Mouse (Mus musculus): ENCODE measurements at regions not wholly inside any gene's neighbourhood (a gene's known extent, or its start where the extent isn't known, plus 50 kb on each side); places are given as distances from the start of the nearest gene placed in this dataset.

DNA sequence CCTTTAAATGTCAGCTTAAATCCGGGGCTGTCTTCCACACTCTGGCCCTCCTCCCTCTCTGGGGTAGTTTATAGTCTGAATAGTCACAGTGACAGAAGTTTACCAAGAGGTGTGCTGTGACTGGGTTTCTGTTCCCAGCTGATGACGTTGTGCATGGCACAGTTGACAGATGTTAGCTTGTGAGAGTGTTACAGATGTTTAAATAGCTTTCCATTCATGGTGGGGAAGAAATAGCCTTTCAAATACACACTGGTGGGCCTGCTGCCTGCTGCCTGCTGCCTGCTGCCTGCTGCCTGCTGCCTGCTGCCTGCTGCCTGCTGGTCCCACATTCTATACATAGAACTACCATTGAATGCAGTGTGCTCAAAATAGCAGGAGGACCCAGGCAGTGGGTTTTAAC, 324.8 kb upstream of the Sash1 start:
- H3K27ac ChIP-seq, result no peak overlapping the region
- no peak overlapping the region for H3K9ac ChIP-seq
- no peak for ATAC-seq (ENCODE audit: low FRiP score)
- H3K4me2 ChIP-seq, result no peak overlapping the region
- 13% methylated on average over 2 of the region's 2 CpGs for WGBS
- H3K4me3 ChIP-seq (replicated peaks), result no peak overlapping the region
- H3K36me3 ChIP-seq (replicated peaks), result no peaks in the 10 kb centered on the region
- no peaks in the 10 kb centered on the region for H3K27me3 ChIP-seq
- peaks cover 9% of the 10 kb centered on the region for H3K4me1 ChIP-seq
- H3K9me3 ChIP-seq, result no peaks in the 10 kb centered on the region

DNA sequence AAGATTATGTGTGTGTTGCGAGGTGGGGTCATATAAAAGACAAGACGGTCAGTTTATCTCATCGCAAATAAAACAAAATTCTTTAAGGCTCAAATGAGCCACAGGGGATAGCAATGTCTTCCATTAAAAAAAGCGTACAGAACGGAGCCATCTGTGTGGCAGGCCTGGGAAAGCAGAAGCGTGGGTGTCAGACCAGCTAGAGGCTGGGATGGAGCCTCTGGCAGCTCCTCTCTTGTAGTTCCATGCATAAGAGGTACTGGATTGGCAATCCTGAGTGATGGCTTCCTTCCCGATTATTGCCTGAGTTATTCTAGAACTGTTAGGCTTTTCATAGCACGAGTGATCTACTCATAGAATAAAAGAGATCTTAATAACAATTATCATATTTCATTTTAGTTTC, 318.2 kb upstream of the Sash1 start:
- Histone ChIP-seq H3K9ac (no peak overlapping the region), H3K9me3 (no peaks in the 10 kb centered on the region), H3K4me1 (no peaks in the 10 kb centered on the region), H3K36me3 (replicated peaks) (no peaks in the 10 kb centered on the region), H3K27me3 (no peaks in the 10 kb centered on the region), H3K27ac (no peak overlapping the region), H3K4me2 (no peak overlapping the region), H3K4me3 (replicated peaks) (no peak overlapping the region)
- WGBS, result 89% methylated on average over 8 of the region's 8 CpGs
- no peak for ATAC-seq (ENCODE audit: low FRiP score)

DNA sequence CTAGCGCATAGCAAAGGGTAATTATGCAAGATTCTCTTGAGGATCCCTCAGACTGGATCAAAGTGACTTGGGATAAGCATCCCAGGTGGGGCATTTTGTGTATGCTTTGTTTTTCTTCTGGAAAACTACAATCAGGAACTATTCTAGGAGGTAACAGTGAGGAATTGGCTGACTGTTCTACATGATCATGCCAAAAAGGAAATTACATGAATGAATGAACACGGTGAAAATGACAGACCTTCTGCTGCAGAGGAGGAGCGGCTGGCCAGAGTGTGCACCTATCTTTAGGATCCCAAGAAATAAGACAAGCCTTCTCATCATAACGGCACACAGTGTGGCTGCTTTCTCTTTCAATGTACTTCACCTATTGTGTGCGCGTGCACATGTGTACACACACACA, 317.5 kb upstream of the Sash1 start:
- Histone ChIP-seq H3K4me2 (no peak overlapping the region), H3K27me3 (no peaks in the 10 kb centered on the region), H3K36me3 (replicated peaks) (no peaks in the 10 kb centered on the region), H3K4me3 (replicated peaks) (no peak overlapping the region), H3K9me3 (no peaks in the 10 kb centered on the region), H3K9ac (no peak overlapping the region), H3K4me1 (no peaks in the 10 kb centered on the region), H3K27ac (no peak overlapping the region)
- 94% methylated on average over 6 of the region's 6 CpGs for WGBS
- no peak for ATAC-seq (ENCODE audit: low FRiP score)

- Histone ChIP-seq H3K4me2 (no peak overlapping the region), H3K4me1 (no peaks in the 10 kb centered on the region), H3K4me3 (replicated peaks) (no peak overlapping the region), H3K27me3 (no peaks in the 10 kb centered on the region), H3K27ac (no peak overlapping the region), H3K9me3 (no peaks in the 10 kb centered on the region), H3K9ac (no peak overlapping the region), H3K36me3 (replicated peaks) (no peaks in the 10 kb centered on the region)
- ATAC-seq (ENCODE audit: low FRiP score), result no peak
- WGBS, result 85% methylated on average over 1 of the region's 1 CpGs
Observed at GRCm38 (mm10) chr10:9202922-9203321, 317.1 kb upstream of the Sash1 start.

- Histone ChIP-seq H3K4me2 (no peak overlapping the region), H3K9ac (no peak overlapping the region), H3K4me1 (no peaks in the 10 kb centered on the region), H3K9me3 (no peaks in the 10 kb centered on the region), H3K4me3 (replicated peaks) (no peak overlapping the region), H3K27ac (no peak overlapping the region), H3K36me3 (replicated peaks) (no peaks in the 10 kb centered on the region), H3K27me3 (no peaks in the 10 kb centered on the region)
- WGBS, result 63% methylated on average over 3 of the region's 3 CpGs
- no peak for ATAC-seq (ENCODE audit: low FRiP score)
Observed at GRCm38 (mm10) chr10:9174997-9175396, 289.1 kb upstream of the Sash1 start.

DNA sequence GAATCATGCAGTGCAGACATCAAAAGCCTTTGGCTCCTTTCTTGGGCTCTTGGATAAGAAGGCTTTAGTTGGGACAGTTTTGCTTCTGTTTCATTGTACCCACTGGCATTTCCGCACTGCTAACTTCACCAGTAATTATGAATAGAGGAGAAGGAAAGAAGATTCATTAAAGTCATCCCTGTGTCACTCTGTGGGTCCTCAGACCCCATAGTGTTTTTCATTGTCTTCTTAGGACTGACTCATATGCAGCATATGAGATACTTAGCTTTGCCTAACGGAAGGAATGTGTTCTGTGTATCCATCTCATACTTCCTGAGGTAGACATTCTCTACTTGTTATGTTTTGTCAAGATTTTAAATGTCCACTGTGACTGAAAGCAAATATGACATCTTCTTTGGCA, 287.6 kb upstream of the Sash1 start:
- Histone ChIP-seq H3K27me3 (no peaks in the 10 kb centered on the region), H3K36me3 (replicated peaks) (no peaks in the 10 kb centered on the region), H3K9ac (no peak overlapping the region), H3K4me1 (peaks cover 4% of the 10 kb centered on the region; the same call in 1 of the 2 replicates), H3K4me3 (replicated peaks) (no peak overlapping the region), H3K9me3 (no peaks in the 10 kb centered on the region), H3K27ac (no peak overlapping the region), H3K4me2 (no peak overlapping the region)
- no peak for ATAC-seq (ENCODE audit: low FRiP score)
- WGBS, result 82% methylated on average over 2 of the region's 2 CpGs

DNA sequence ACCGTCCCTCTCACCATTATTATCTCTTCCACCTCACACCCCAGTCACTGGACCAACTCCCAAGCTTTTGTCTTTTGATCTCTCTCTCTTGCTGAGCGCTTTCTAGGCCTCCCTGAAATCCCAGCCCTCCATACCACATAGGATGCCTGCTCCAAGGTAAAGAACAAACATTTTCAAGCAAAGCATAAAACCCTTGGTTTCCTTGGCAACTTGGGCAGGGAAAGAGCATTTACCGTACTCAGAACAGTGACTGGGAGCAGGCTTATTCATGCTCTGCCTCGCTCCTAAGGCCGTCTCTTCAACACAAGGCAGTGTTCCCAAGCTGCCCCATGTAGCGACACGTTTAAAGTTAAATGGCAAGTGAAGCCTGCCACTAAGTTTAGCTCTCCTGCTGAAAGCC, 282.9 kb upstream of the Sash1 start:
- no peak overlapping the region for H3K27ac ChIP-seq
- no peak for ATAC-seq (ENCODE audit: low FRiP score)
- H3K4me2 ChIP-seq, result no peak overlapping the region
- H3K4me1 ChIP-seq, result peaks cover 12% of the 10 kb centered on the region
- H3K4me3 ChIP-seq (replicated peaks), result no peak overlapping the region
- H3K9me3 ChIP-seq, result peaks cover 9% of the 10 kb centered on the region; the same call in 1 of the 2 replicates
- H3K9ac ChIP-seq, result no peak overlapping the region
- WGBS, result 66% methylated on average over 7 of the region's 7 CpGs
- no peaks in the 10 kb centered on the region for H3K27me3 ChIP-seq
- no peaks in the 10 kb centered on the region for H3K36me3 ChIP-seq (replicated peaks)

GRCm38 (mm10) chr10:9166017-9166416, 280.1 kb upstream of the Sash1 start:
- Histone ChIP-seq H3K9ac (no peak overlapping the region), H3K36me3 (replicated peaks) (no peaks in the 10 kb centered on the region), H3K4me3 (replicated peaks) (no peak overlapping the region; the same call in 1 of the 2 replicates)

GRCm38 (mm10) chr10:9165598-9165997, 279.7 kb upstream of the Sash1 start:
- WGBS, result 65% methylated on average over 12 of the region's 12 CpGs
- H3K4me2 ChIP-seq, result peak overlapping the region; percentile 34
- no peak overlapping the region for H3K9ac ChIP-seq
- peak; percentile 57 for ATAC-seq (ENCODE audit: low FRiP score)
- no peak overlapping the region for H3K4me3 ChIP-seq (replicated peaks)
- H3K36me3 ChIP-seq (replicated peaks), result no peaks in the 10 kb centered on the region
- H3K27ac ChIP-seq, result peak overlapping the region; percentile 46; the same call in 1 of the 2 replicates
- peaks cover 9% of the 10 kb centered on the region; the same call in 1 of the 2 replicates for H3K9me3 ChIP-seq
- H3K4me1 ChIP-seq, result peaks cover 12% of the 10 kb centered on the region
- H3K27me3 ChIP-seq, result no peaks in the 10 kb centered on the region

More at GRCm38 (mm10) chr10:9166017-9166416, 280.1 kb upstream of the Sash1 start:
- peak; percentile 72 for ATAC-seq (ENCODE audit: low FRiP score)
- Histone ChIP-seq H3K27me3 (no peaks in the 10 kb centered on the region), H3K4me2 (peak overlapping the region; percentile 34), H3K9me3 (peaks cover 9% of the 10 kb centered on the region; the same call in 1 of the 2 replicates), H3K4me1 (peaks cover 12% of the 10 kb centered on the region), H3K27ac (peak overlapping the region; percentile 46; the same call in 1 of the 2 replicates)
- 45% methylated on average over 12 of the region's 12 CpGs for WGBS

GRCm38 (mm10) chr10:9164333-9164732, 278.5 kb upstream of the Sash1 start:
- no peak for ATAC-seq (ENCODE audit: low FRiP score)
- Histone ChIP-seq H3K4me1 (peaks cover 12% of the 10 kb centered on the region), H3K36me3 (replicated peaks) (no peaks in the 10 kb centered on the region), H3K9me3 (peaks cover 9% of the 10 kb centered on the region; the same call in 1 of the 2 replicates), H3K9ac (no peak overlapping the region), H3K4me2 (no peak overlapping the region), H3K27ac (no peak overlapping the region), H3K27me3 (no peaks in the 10 kb centered on the region; the same call in 1 of the 2 replicates), H3K4me3 (replicated peaks) (no peak overlapping the region)
- 75% methylated on average over 7 of the region's 7 CpGs for WGBS

DNA sequence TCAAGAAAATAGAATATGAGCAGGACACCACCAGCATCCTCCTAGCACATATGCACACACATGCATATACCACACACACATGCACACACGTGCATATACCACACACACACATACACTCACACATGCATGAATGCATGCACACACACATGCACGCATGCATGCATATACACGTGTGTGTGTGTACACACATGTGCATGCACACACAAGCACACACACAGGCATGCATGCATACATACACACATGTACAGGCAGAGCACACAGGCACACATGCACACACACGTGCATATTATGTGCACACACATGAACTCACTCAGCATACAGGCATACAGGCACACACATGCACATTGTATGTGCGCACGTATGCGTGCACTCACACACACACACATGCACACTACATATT, 275.7 kb upstream of the Sash1 start:
- Histone ChIP-seq H3K4me2 (no peak overlapping the region), H3K27me3 (no peaks in the 10 kb centered on the region; the same call in 1 of the 2 replicates), H3K4me1 (peaks cover 19% of the 10 kb centered on the region), H3K4me3 (replicated peaks) (no peak overlapping the region), H3K9me3 (no peaks in the 10 kb centered on the region), H3K9ac (no peak overlapping the region), H3K27ac (no peak overlapping the region), H3K36me3 (replicated peaks) (no peaks in the 10 kb centered on the region)
- ATAC-seq (ENCODE audit: low FRiP score), result no peak
- 95% methylated on average over 7 of the region's 7 CpGs for WGBS

DNA sequence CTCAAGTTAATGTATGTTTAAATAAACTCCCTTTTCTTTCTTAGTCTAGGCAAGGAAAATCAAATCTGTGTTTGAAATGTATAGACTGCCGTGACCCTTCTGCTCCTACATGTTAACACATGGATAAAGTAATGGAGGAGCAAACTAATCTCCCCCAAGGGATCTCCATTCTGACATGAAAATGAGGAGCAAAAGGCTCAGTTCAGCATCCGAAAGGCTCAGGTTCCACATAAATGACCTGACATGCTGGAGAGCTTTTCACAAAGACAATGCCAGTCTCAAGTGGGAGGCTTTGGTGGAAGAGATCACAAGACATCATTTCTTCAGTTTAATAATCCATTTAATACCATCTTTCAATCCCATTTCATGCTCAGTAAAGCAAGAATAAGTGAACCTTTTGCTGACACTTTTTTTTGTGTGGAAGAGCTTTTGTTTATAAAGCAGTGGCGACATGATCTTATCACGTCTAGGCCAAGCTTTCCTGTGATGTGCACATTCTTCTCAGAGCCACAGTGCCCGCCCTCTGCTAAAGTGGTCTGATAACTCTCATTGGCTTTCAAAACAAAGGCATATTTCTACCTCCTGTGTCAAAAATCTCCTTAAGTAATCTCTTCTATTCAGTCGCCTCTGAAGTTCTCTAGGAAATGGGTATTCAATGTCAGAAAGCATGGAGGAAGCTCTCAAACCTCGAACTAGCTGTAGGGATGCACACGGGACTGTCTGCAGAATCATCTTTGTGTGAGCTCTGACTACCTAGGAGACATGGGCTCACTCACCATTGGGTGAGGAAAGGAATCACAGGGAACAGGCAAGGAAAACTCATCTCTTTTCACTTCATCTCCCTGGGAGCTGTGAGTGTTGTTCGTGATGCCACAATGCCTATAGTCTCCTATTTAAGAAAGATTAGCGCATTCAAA, 271.7 kb upstream of the Sash1 start:
- WGBS, result 26% methylated on average over 10 of the region's 10 CpGs
- Histone ChIP-seq H3K4me2 (no peak overlapping the region), H3K27me3 (no peaks in the 10 kb centered on the region; the same call in 1 of the 2 replicates), H3K4me3 (replicated peaks) (no peak overlapping the region), H3K27ac (no peak overlapping the region), H3K9me3 (no peaks in the 10 kb centered on the region), H3K9ac (no peak overlapping the region), H3K4me1 (peaks cover 12% of the 10 kb centered on the region), H3K36me3 (replicated peaks) (no peaks in the 10 kb centered on the region)
- no peak for ATAC-seq (ENCODE audit: low FRiP score)

DNA sequence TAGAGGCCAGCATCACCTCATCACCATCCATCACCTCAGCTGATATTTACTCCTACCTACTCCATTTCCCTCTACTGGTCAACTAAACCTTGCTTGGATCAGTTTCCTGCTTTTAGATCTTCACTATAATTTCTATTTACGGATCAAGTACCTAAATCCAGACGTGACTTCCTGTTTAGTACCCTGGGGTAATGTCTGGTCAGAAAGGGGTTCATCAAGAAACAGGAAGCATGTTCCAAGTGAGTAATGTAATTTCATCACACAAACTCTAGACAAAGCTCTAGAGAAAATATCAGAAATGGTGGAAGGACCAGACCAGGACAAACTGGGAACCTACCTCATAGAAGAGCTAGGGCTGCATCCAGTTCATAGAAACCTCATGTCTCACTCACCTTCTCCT, 250.2 kb upstream of the Sash1 start:
- no peak overlapping the region for H3K27ac ChIP-seq
- no peak overlapping the region for H3K4me3 ChIP-seq (replicated peaks)
- ATAC-seq (ENCODE audit: low FRiP score), result no peak

More for the DNA sequence above, 250.2 kb upstream of the Sash1 start:
- Histone ChIP-seq H3K9ac (no peak overlapping the region), H3K27me3 (no peaks in the 10 kb centered on the region), H3K4me1 (no peaks in the 10 kb centered on the region; the same call in 1 of the 2 replicates), H3K9me3 (no peaks in the 10 kb centered on the region), H3K36me3 (replicated peaks) (no peaks in the 10 kb centered on the region), H3K4me2 (no peak overlapping the region)
- 87% methylated on average over 2 of the region's 2 CpGs for WGBS
